Mouse (Mus musculus) central nervous system, embryonic 18 days (tissue): Measurements from ENCODE around the gene Zbtb4. TPM values are rescaled to one million over a fixed set of nuclear protein-coding genes. Genes with fewer than 3 reads are reported as not detected.

Experiments
- polyA plus RNA-seq: library from polyadenylated mRNA; depleted of rRNA; stranded (reverse); fragments of >200 nt; gene quantifications from 2 replicates; pipeline ENCODE4 v1.2.3, GENCODE M21; 2012; rRNA removed

The Zbtb4 gene
- polyA plus RNA-seq, result 15.8 and 16.1 TPM in 2 replicates

DNA sequence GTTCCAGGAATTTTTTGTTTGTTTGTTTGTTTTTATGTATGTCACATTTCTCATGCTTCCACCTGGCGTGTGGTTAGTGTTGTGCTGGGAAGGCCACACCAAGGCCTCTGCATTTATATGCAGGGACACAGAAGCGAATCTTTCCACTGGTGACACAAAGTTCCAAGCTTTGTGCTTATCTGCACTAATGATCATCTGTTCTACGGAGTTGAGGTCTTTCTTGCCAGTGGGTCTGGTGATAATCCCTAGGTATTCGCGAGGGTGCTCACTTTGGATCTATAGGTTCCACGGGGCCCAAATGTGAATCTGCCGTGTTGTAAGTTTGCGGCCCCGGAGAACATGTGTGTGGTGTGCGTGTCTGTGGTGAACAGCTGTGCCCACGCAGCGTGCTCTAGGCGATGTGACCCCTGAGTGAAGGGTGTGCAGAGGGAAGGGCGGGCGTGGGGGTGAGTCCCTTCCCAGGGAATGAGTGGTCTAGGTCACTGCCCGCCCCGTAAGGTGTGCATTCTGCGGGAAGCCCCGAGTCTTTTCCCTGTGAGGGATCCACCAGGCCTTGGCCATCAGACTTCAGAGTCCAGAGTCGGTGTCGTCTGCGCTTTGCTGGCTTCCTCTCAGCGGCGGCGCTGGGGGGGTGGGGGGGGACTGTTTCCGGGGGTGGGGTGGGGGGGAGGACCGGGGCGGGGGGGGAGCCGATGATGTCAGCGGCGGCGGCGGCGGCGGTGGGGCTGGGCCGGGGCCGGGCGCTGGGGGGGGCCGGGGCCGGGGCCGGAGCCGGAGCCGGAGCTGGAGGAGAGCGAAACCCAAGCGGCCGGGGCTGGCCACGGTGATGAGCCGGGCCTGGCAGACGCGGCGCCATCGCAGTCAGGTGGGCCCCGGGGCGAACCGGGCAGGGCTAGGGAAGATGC is at the start of gene Zbtb4:
TSS of gene Zbtb4 (plus strand) at position 692 of the 905 bp plus-strand sequence.

DNA sequence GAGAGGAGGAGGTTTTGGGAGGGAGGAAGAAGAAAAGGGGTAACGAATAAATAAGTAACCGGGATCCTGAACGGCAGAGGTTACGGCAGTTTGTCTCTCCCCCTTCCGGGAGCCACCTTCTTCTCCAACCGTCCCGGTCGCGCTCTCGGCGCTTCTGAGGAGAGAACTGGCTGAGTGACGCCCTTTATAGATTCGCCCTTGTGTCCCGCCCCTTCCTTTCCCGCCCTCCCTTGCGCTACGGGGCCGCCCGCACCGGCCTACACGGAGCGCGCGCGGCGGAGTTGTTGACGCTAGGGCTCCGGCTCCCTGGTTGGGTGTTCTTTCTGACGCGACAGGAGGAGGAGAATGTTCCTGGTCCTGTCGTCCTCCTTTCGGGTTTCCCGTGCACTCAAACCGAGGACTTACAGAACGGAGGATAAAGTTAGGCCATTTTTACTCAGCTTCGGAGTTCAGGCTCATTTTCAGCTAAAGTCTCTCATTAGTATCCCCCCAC is 7.2 kb upstream of the Zbtb4 start, which contains the start of gene Polr2a:
TSS of gene Polr2a (minus strand) at position 160 of the 493 bp plus-strand sequence.

GRCm38 (mm10) chr11:69761868-69762267 is 3.8 kb upstream of the Zbtb4 start, which contains the start of gene Slc35g3:
Gene Slc35g3 (minus strand): TSS chr11:69761968.

DNA sequence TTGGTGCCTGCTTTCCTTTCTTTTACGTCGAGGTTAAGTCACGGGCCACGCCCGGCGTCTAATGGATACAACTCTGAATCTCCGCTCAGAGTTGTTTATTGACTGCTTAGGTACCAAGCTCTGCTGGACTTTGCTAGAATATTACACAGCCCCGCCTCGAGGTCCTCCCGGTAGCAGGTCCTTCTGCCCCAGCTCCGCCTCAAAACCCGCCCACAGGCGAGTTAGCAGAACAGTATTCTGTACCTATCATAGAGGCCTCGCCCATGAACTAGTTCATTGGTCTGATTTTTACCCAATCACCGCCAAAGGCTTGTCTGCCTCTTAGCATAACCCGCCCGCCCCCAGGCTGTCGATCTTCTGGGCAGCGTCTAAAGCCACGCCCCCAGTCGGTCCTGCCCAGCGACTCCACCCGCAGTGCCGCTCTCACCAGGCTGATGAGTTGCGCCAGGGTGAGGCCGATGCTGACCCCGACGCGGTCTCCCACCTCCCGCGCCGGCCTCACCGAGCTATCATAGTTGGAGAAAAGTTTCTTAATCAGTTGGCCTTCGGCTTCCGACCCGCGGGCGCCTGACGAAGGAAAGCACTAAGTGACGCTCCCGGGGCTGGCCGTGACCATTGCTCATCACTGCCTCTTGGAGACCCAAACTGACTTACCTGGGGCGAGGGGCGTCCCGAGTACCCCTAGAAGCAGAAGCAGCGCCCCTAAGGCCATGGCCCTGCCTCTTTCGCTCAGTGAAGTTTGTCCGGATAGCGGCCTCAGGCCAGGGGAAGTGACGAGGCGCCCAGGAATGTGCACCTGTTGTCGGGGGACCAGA is 29.7 kb downstream of the Zbtb4 start, which contains the start of gene Chrnb1:
TSS of gene Chrnb1 (minus strand) at position 776 of the 815 bp plus-strand sequence.

GRCm38 (mm10) chr11:69801379-69801977 is 35.8 kb downstream of the Zbtb4 start, which contains the start of gene Fgf11:
Gene Fgf11 (minus strand): TSS chr11:69801857.

GRCm38 (mm10) chr11:69804972-69805909 is 39.5 kb downstream of the Zbtb4 start, which contains the start of gene Tmem102:
Gene Tmem102 (minus strand): TSS chr11:69805624.

DNA sequence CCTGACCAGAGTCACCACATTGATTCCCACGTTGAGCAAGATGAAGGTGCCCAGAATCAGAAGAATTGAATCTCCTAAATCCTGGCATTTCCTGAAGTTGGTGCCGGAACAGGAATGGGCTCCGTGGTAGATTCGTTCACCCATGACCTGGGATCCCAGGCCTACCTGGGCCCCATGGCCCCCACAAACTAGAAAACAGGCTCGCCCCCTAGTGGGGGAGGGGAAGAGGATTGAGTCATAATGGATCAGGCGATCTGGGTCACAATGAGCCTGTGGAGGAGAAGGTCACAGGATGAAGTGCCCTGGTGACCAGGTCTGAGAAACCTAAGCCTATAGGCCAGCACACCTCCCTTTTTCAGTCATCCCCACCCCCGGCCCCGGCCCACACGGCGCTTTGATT is 49.4 kb downstream of the Zbtb4 start, which contains the start of gene Gm39566:
TSS of gene Gm39566 (minus strand) at position 144 of the 400 bp plus-strand sequence.

DNA sequence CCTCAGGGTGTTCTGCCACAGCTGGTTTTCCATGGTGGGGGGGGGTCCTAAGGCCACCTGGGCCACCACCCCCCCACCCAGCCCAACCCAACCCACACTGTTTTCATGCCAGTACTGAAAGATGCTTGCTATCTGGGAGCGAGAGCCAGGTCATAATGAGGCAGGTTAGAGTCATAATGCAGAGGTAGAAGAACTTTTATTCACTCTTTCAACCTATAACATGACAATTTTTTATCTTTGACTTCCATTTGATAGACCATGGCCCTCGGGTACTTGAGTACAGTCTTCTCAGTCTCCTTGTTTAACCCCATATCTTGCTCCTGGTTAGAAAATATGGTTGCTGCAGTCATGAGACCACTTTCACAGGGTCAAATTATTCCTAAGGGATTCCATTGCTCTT is 52.7 kb downstream of the Zbtb4 start, which contains the start of gene Spem2:
TSS of gene Spem2 (minus strand) at position 101 of the 400 bp plus-strand sequence.

DNA sequence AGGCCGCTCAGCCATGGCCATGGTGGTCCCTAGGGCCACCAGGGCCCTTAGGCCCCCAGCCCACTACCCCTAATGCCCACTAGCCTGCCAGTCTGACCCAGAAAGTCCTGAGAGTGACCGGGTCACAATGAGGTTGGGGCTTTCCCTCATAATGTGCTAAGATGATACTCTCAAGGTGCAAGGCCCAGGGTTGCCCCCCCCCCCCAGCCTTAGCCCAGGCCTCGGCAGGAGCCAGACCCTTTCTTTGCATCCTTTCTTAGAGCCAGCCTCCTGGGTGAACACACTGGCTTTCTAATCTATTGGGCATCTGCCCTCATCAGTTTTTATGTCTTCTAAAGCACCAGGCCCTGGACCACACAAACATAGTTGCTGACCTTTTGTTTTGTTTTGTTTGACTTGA is 56.4 kb downstream of the Zbtb4 start, which contains the start of gene Spem1:
TSS of gene Spem1 (minus strand) at position 101 of the 400 bp plus-strand sequence.

Other genes starting within 250 kb of the Zbtb4 start
- gene Dnah2, start 216.8 kb upstream of the Zbtb4 start, polyA plus RNA-seq, result 9.3 and 9.5 TPM in 2 replicates
- 209 and 212 TPM in 2 replicates for gene Efnb3, start 205.7 kb upstream of the Zbtb4 start, polyA plus RNA-seq
- gene Wrap53, start 185.7 kb upstream of the Zbtb4 start, polyA plus RNA-seq, result 15.4 and 16.4 TPM in 2 replicates
- 63.0 and 69.2 TPM in 2 replicates for gene Trp53, start 185.6 kb upstream of the Zbtb4 start, polyA plus RNA-seq
- gene Atp1b2, start 160.0 kb upstream of the Zbtb4 start, polyA plus RNA-seq, result 95.2 and 95.8 TPM in 2 replicates
- not detected in 2 replicates for gene Shbg, start 148.0 kb upstream of the Zbtb4 start, polyA plus RNA-seq
- gene Sat2, start 143.9 kb upstream of the Zbtb4 start, polyA plus RNA-seq, result 16.5 and 16.9 TPM in 2 replicates
- gene Fxr2, start 132.9 kb upstream of the Zbtb4 start, polyA plus RNA-seq, result 121 and 125 TPM in 2 replicates
- gene Sox15, start 110.6 kb upstream of the Zbtb4 start, polyA plus RNA-seq, result 0.13 TPM in 1 of 2 replicates, not detected in the other
- gene Mpdu1, start 103.3 kb upstream of the Zbtb4 start, polyA plus RNA-seq, result 125 and 127 TPM in 2 replicates
- 6.1 and 7.5 TPM in 2 replicates for gene Cd68, start 99.8 kb upstream of the Zbtb4 start, polyA plus RNA-seq
- 887 and 907 TPM in 2 replicates for gene Eif4a1, start 93.5 kb upstream of the Zbtb4 start, polyA plus RNA-seq
- gene Senp3, start 83.8 kb upstream of the Zbtb4 start, polyA plus RNA-seq, result 155 and 168 TPM in 2 replicates
- gene Tnfsf13, start 80.1 kb upstream of the Zbtb4 start, polyA plus RNA-seq, result 0.79 and 1.1 TPM in 2 replicates
- 7.0 and 7.1 TPM in 2 replicates for gene Tnfsf12, start 70.1 kb upstream of the Zbtb4 start, polyA plus RNA-seq
- gene Tnfsfm13, start 69.8 kb upstream of the Zbtb4 start, polyA plus RNA-seq, result 1.2 and 1.5 TPM in 2 replicates
- gene Polr2a, start 7.3 kb upstream of the Zbtb4 start, polyA plus RNA-seq, result 20.4 and 20.9 TPM in 2 replicates
- gene Slc35g3, start 3.9 kb upstream of the Zbtb4 start, polyA plus RNA-seq, result 0.12 and 0.20 TPM in 2 replicates
- gene Chrnb1, start 30.0 kb downstream of the Zbtb4 start, polyA plus RNA-seq, result 1.6 and 5.2 TPM in 2 replicates
- gene Fgf11, start 35.9 kb downstream of the Zbtb4 start, polyA plus RNA-seq, result 23.7 and 27.4 TPM in 2 replicates
- gene Tmem102, start 39.7 kb downstream of the Zbtb4 start, polyA plus RNA-seq, result 0.13 and 0.25 TPM in 2 replicates
- gene Gm39566, start 49.4 kb downstream of the Zbtb4 start, polyA plus RNA-seq, result not detected in 2 replicates
- gene Spem2, start 52.6 kb downstream of the Zbtb4 start, polyA plus RNA-seq, result not detected in 2 replicates
- 1.3 and 1.5 TPM in 2 replicates for gene Spem1, start 56.3 kb downstream of the Zbtb4 start, polyA plus RNA-seq
- 90.2 and 112 TPM in 2 replicates for gene Nlgn2, start 71.9 kb downstream of the Zbtb4 start, polyA plus RNA-seq
- gene Tmem256, start 72.6 kb downstream of the Zbtb4 start, polyA plus RNA-seq, result 232 and 256 TPM in 2 replicates
- 73.6 and 80.2 TPM in 2 replicates for gene Plscr3, start 80.5 kb downstream of the Zbtb4 start, polyA plus RNA-seq
- gene Tnk1, start 92.8 kb downstream of the Zbtb4 start, polyA plus RNA-seq, result 0.04 and 0.18 TPM in 2 replicates
- gene Tmem95, start 112.1 kb downstream of the Zbtb4 start, polyA plus RNA-seq, result not detected in 2 replicates
- gene Kctd11, start 115.5 kb downstream of the Zbtb4 start, polyA plus RNA-seq, result 1.2 TPM in 2 replicates
- gene Acap1, start 129.6 kb downstream of the Zbtb4 start, polyA plus RNA-seq, result 0.61 and 0.68 TPM in 2 replicates
- 5.3 and 5.6 TPM in 2 replicates for gene 2810408A11Rik, start 135.1 kb downstream of the Zbtb4 start, polyA plus RNA-seq
- gene Neurl4, start 135.2 kb downstream of the Zbtb4 start, polyA plus RNA-seq, result 111 and 113 TPM in 2 replicates
- 60.8 and 63.8 TPM in 2 replicates for gene Gps2, start 148.0 kb downstream of the Zbtb4 start, polyA plus RNA-seq
- 777 and 816 TPM in 2 replicates for gene Eif5a, start 156.0 kb downstream of the Zbtb4 start, polyA plus RNA-seq
- gene Ybx2, start 169.9 kb downstream of the Zbtb4 start, polyA plus RNA-seq, result 48.3 and 53.7 TPM in 2 replicates
- gene Slc2a4, start 182.3 kb downstream of the Zbtb4 start, polyA plus RNA-seq, result 3.7 and 4.9 TPM in 2 replicates
- 0.21 and 2.5 TPM in 2 replicates for gene Cldn7, start 198.9 kb downstream of the Zbtb4 start, polyA plus RNA-seq
- gene Ctdnep1, start 215.2 kb downstream of the Zbtb4 start, polyA plus RNA-seq, result 93.3 and 102 TPM in 2 replicates
- 151 and 159 TPM in 2 replicates for gene Elp5, start 216.6 kb downstream of the Zbtb4 start, polyA plus RNA-seq
- gene Gabarap, start 225.2 kb downstream of the Zbtb4 start, polyA plus RNA-seq, result 412 and 425 TPM in 2 replicates
- gene Phf23, start 229.9 kb downstream of the Zbtb4 start, polyA plus RNA-seq, result 41.8 and 47.6 TPM in 2 replicates
- 26.9 and 34.5 TPM in 2 replicates for gene Dvl2, start 234.7 kb downstream of the Zbtb4 start, polyA plus RNA-seq
- gene Acadvl, start 249.5 kb downstream of the Zbtb4 start, polyA plus RNA-seq, result 46.1 and 54.7 TPM in 2 replicates